Mouse (Mus musculus) CD8-positive naive resting alpha-beta T cell, adult 2 months (primary cell): ENCODE results near the gene Atp2b2.
A peak's percentile ranks its signal among the peaks of the same experiment; 100 is the strongest.

Experiments
- DNase-seq, 2 experiments: peaks; one replicate each; pipeline ENCODE4 v3.0.0; 2022; ENCODE audit warnings: low read depth in 2 of 2, low spot score in 2 of 2

The Atp2b2 gene

GRCm38 (mm10) chr6:113860735-113861374, 181.6 kb downstream of the Atp2b2 start:
- DNase-seq: no peak

GRCm38 (mm10) chr6:113860023-113860734, 182.2 kb downstream of the Atp2b2 start:
- DNase-seq: no peak

- DNase-seq: no peak
These were observed 184.1 kb downstream of the Atp2b2 start for GRCm38 (mm10) chr6:113858317-113858716.

- DNase-seq: no peak
These were observed 185.0 kb downstream of the Atp2b2 start for GRCm38 (mm10) chr6:113857310-113857873.

- DNase-seq: no peak
These were observed 185.6 kb downstream of the Atp2b2 start for GRCm38 (mm10) chr6:113856790-113857189.

- no peak for DNase-seq
These were observed 186.2 kb downstream of the Atp2b2 start for GRCm38 (mm10) chr6:113856095-113856646.

GRCm38 (mm10) chr6:113855581-113855980, 186.8 kb downstream of the Atp2b2 start:
- no peak for DNase-seq

GRCm38 (mm10) chr6:113852318-113852717, 190.1 kb downstream of the Atp2b2 start:
- DNase-seq: no peak

- no peak for DNase-seq
These were observed 192.6 kb downstream of the Atp2b2 start for GRCm38 (mm10) chr6:113849819-113850218.

GRCm38 (mm10) chr6:113848655-113849054, 193.8 kb downstream of the Atp2b2 start:
- no peak for DNase-seq

GRCm38 (mm10) chr6:113847092-113847491, 195.3 kb downstream of the Atp2b2 start:
- DNase-seq: no peak

- no peak for DNase-seq
These were observed 199.2 kb downstream of the Atp2b2 start for GRCm38 (mm10) chr6:113843248-113843647.

GRCm38 (mm10) chr6:113838493-113838892, 203.9 kb downstream of the Atp2b2 start:
- no peak for DNase-seq

GRCm38 (mm10) chr6:113837740-113838139, 204.7 kb downstream of the Atp2b2 start:
- DNase-seq: no peak

GRCm38 (mm10) chr6:113836545-113836944, 205.9 kb downstream of the Atp2b2 start:
- DNase-seq: no peak

- no peak for DNase-seq
These were observed 211.9 kb downstream of the Atp2b2 start for GRCm38 (mm10) chr6:113830463-113830862.

GRCm38 (mm10) chr6:113827309-113827708, 215.1 kb downstream of the Atp2b2 start:
- DNase-seq: no peak

GRCm38 (mm10) chr6:113822417-113822816, 220.0 kb downstream of the Atp2b2 start:
- DNase-seq: peak in 1 of 2 experiments; percentile 12

GRCm38 (mm10) chr6:113816690-113817089, 225.7 kb downstream of the Atp2b2 start:
- DNase-seq: no peak

- DNase-seq: no peak
These were observed 231.0 kb downstream of the Atp2b2 start for GRCm38 (mm10) chr6:113811462-113811861.

GRCm38 (mm10) chr6:113810667-113811066, 231.7 kb downstream of the Atp2b2 start:
- DNase-seq: no peak

GRCm38 (mm10) chr6:113806241-113806640, 236.2 kb downstream of the Atp2b2 start:
- DNase-seq: no peak
